In the genomic region with DNA sequence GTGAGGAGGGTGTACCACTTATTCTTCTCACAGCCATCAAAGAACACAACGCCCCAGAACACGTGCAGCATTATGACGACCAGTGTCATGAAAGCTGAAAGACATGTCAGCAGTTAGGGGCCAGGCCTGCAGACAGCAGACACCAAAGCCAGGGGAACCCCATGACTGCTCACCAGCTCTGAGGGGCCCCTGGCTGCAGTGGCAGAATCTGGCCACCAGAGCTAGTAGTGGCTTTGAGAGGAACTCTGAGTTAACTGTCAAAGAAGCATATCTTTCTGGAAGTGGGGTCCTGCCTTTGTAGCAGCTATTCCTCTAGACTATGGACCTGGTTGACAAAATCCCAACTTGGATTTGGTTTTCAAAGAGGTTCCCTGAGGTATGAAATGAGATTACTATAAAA, we compare ENCODE assay signal across 10 mouse cellular contexts. TPM values are rescaled to one million over a fixed set of nuclear protein-coding genes. Genes with fewer than 3 reads are reported as not detected.
A peak's percentile ranks its signal among the peaks of the same experiment; 100 is the strongest.
DNase-seq lines count a peak whose midpoint lies in the region; ATAC-seq and TF ChIP-seq lines count a peak whose summit lies in the region.
"Not testable (repeated sequence)": the region's sequence is repeated elsewhere in the genome, so short reads cannot be mapped to it uniquely, and the experiment has no call there.
"Had no signal": no experiment of that assay in that cellular context is flagged by ENCODE, and none has a peak within 500 bp of the region (broad histone marks: within the 10 kb centered on the region; RNA-seq: fewer than 3 reads in every experiment).

No protein-coding gene starts in this region.

- H3K4me2 ChIP-seq in lung, embryonic 14.5 days = not testable (repeated sequence)

- not testable (repeated sequence) for H3K4me3 ChIP-seq in kidney, adult 2 months (ENCODE audit: insufficient read depth, low read depth, low read length); lung, embryonic 14.5 days (ENCODE audit: low read depth, low read length)

- peak; percentile 45 for DNase-seq in CD4-positive, CD25-positive, alpha-beta regulatory T cell, adult 2 months (ENCODE audit: low read depth, low spot score)
- DNase-seq in brain, embryonic 14.5 days (ENCODE audit: low read depth); kidney, adult 2 months; lung, embryonic 14.5 days: not testable (repeated sequence)
- DNase-seq in heart, adult 11 months = peak; percentile 77
- peak; percentile 44 for DNase-seq in thymus, postnatal 14 days

- not testable (repeated sequence) for H3K27ac ChIP-seq in kidney, adult 2 months (ENCODE audit: insufficient read depth, low read depth, low read length); lung, embryonic 14.5 days (ENCODE audit: low read depth)

- H3K9me3 ChIP-seq in lung, embryonic 14.5 days (ENCODE audit: low read depth, low read length) = not testable (repeated sequence)

- not testable (repeated sequence) for TF ChIP-seq POLR2A in brain, embryonic 14.5 days (IDR thresholded peaks at IDR 0.05; ENCODE audit: borderline replicate concordance, extremely low read depth, insufficient read depth, insufficient read length, poor library complexity, severe bottlenecking); kidney, adult 2 months (IDR thresholded peaks at IDR 0.05; ENCODE audit: low read depth, low read length)

- not testable (repeated sequence) for H3K4me1 ChIP-seq in kidney, adult 2 months (ENCODE audit: control insufficient read depth, insufficient read depth, low read length); lung, embryonic 14.5 days (ENCODE audit: insufficient read depth)

- H3K36me3 ChIP-seq in kidney, adult 2 months (ENCODE audit: control insufficient read depth, insufficient read depth, low read length); lung, embryonic 14.5 days (ENCODE audit: insufficient read depth): not testable (repeated sequence)

- H3K9ac ChIP-seq in lung, embryonic 14.5 days = not testable (repeated sequence)

- not testable (repeated sequence) for H3K27me3 ChIP-seq in kidney, adult 2 months (replicated peaks; ENCODE audit: control insufficient read depth, insufficient read depth, low read length); lung, embryonic 14.5 days (ENCODE audit: insufficient read depth, low read length)

- WGBS in kidney, adult 2 months = 83% methylated on average over 1 of the region's 3 CpGs
- no CpG with 5 or more reads among the region's 3 CpGs for WGBS in lung, embryonic 14.5 days

- TF ChIP-seq CTCF in brain, embryonic 14.5 days (IDR thresholded peaks at IDR 0.05; ENCODE audit: borderline replicate concordance, extremely low read depth, insufficient read depth, insufficient read length) = peak; percentile 29; the same call in 1 of the 2 replicates
- TF ChIP-seq CTCF in kidney, adult 2 months (conservative IDR thresholded peaks at IDR 0.05; ENCODE audit: insufficient read depth, insufficient read length, low read depth, low read length) = 0 out of 2 replicates have a peak, but pooled peaks have one; percentile 9
- peak; percentile 36 for TF ChIP-seq CTCF in lung, embryonic 14.5 days (IDR thresholded peaks at IDR 0.05; ENCODE audit: low read depth)

- not testable (repeated sequence) for ATAC-seq in lung, embryonic 14.5 days (ENCODE audit: insufficient read depth)
- ATAC-seq in neutrophil, adult 5-6 weeks (ENCODE audit: extremely low read depth, insufficient number of reproducible peaks, low FRiP score, poor library complexity, severe bottlenecking) = peak; percentile 19; the same call in 1 of the 2 replicates

RNA-seq across cellular contexts. Expression of a gene that starts 10.7 kb away (rescaled TPM):
- polyA plus RNA-seq in brain, embryonic 14.5 days (2012; rRNA removed) = 19.9 and 21.5 TPM in 2 replicates
- polyA plus RNA-seq in kidney, adult 2 months (2012; rRNA removed) = 5.4 and 6.5 TPM in 2 replicates
- polyA plus RNA-seq in lung, embryonic 14.5 days (2014; fragmentation: Nextera tagmentation; extraction: Ambion mirVana) = 9.3 and 9.6 TPM in 2 replicates
- total RNA-seq in neutrophil, adult 5-6 weeks (2017) = 3.0 and 3.4 TPM in 2 replicates

RNA-seq across cellular contexts. Expression of a gene that starts 12.3 kb away (rescaled TPM):
- polyA plus RNA-seq in brain, embryonic 14.5 days (2012; rRNA removed) = 0.18 and 0.24 TPM in 2 replicates
- 0.16 and 0.20 TPM in 2 replicates for polyA plus RNA-seq in kidney, adult 2 months (2012; rRNA removed)
- polyA plus RNA-seq in lung, embryonic 14.5 days (2014; fragmentation: Nextera tagmentation; extraction: Ambion mirVana) = 0.46 and 0.49 TPM in 2 replicates
- 0.37 TPM in 1 of 2 replicates, not detected in the other for total RNA-seq in neutrophil, adult 5-6 weeks (2017)
- total RNA-seq: monocyte, adult 5-6 weeks had no signal
- polyA plus RNA-seq: C2C12, G1E had no signal

RNA-seq across cellular contexts. Expression of a gene that starts 50.0 kb away (rescaled TPM):
- polyA plus RNA-seq in brain, embryonic 14.5 days (2012; rRNA removed) = 1.6 and 2.3 TPM in 2 replicates
- polyA plus RNA-seq in kidney, adult 2 months (2012; rRNA removed) = 22.9 and 29.4 TPM in 2 replicates
- polyA plus RNA-seq in lung, embryonic 14.5 days (2014; fragmentation: Nextera tagmentation; extraction: Ambion mirVana) = 3.6 and 4.0 TPM in 2 replicates
- 3.1 and 7.7 TPM in 2 replicates for total RNA-seq in neutrophil, adult 5-6 weeks (2017)
- polyA plus RNA-seq: G1E had no signal
